Mouse (Mus musculus): ENCODE results near the gene C2cd4b. TPM values are rescaled to one million over a fixed set of nuclear protein-coding genes. Genes with fewer than 3 reads are reported as not detected.
"Not testable (repeated sequence)": the region's sequence is repeated elsewhere in the genome, so short reads cannot be mapped to it uniquely, and the experiment has no call there.

The C2cd4b gene
- polyA plus RNA-seq, 1 experiment, result not detected

- no peak overlapping the region for H3K27ac ChIP-seq (ENCODE audit: insufficient read depth, low read depth, low read length)
- no peaks in the 10 kb centered on the region for H3K4me1 ChIP-seq (ENCODE audit: control insufficient read depth, insufficient read depth, low read length)
- WGBS, result 48% methylated on average over 11 of the region's 11 CpGs
- TF ChIP-seq POLR2A (IDR thresholded peaks at IDR 0.05; ENCODE audit: insufficient read depth, low read depth, low read length), result no peak
- TF ChIP-seq CTCF (IDR thresholded peaks at IDR 0.05; ENCODE audit: insufficient read depth, low read depth, low read length), result no peak
- no peak overlapping the region for H3K4me3 ChIP-seq (ENCODE audit: insufficient read depth, low read depth, low read length)
Observed at GRCm38 (mm10) chr9:67735426-67735825, 23.8 kb upstream of the C2cd4b start.

GRCm38 (mm10) chr9:67741256-67741655, 18.0 kb upstream of the C2cd4b start:
- Histone ChIP-seq H3K4me1 (ENCODE audit: control insufficient read depth, insufficient read depth, low read length) (peaks cover 3% of the 10 kb centered on the region; the same call in 1 of the 2 replicates), H3K4me3 (ENCODE audit: insufficient read depth, low read depth, low read length) (no peak overlapping the region), H3K27ac (ENCODE audit: insufficient read depth, low read depth, low read length) (peak overlapping the region; percentile 4; the same call in 1 of the 2 replicates)
- no peak for TF ChIP-seq POLR2A (IDR thresholded peaks at IDR 0.05; ENCODE audit: insufficient read depth, low read depth, low read length)
- 56% methylated on average over 2 of the region's 2 CpGs for WGBS

- TF ChIP-seq POLR2A (IDR thresholded peaks at IDR 0.05; ENCODE audit: insufficient read depth, low read depth, low read length), result no peak
- TF ChIP-seq CTCF (IDR thresholded peaks at IDR 0.05; ENCODE audit: insufficient read depth, low read depth, low read length), result no peak
- WGBS, result 91% methylated on average over 16 of the region's 16 CpGs
- no peaks in the 10 kb centered on the region for H3K4me1 ChIP-seq (ENCODE audit: control insufficient read depth, insufficient read depth, low read length)
- H3K4me3 ChIP-seq (ENCODE audit: insufficient read depth, low read depth, low read length), result no peak overlapping the region
- no peak overlapping the region for H3K27ac ChIP-seq (ENCODE audit: insufficient read depth, low read depth, low read length)
Observed at GRCm38 (mm10) chr9:67753411-67754182, 5.6 kb upstream of the C2cd4b start.

- Histone ChIP-seq H3K4me1 (ENCODE audit: control insufficient read depth, insufficient read depth, low read length) (peaks cover 7% of the 10 kb centered on the region; the same call in 1 of the 2 replicates), H3K4me3 (ENCODE audit: insufficient read depth, low read depth, low read length) (no peak overlapping the region), H3K27ac (ENCODE audit: insufficient read depth, low read depth, low read length) (no peak overlapping the region)
- TF ChIP-seq POLR2A (IDR thresholded peaks at IDR 0.05; ENCODE audit: insufficient read depth, low read depth, low read length), result no peak
- TF ChIP-seq CTCF (IDR thresholded peaks at IDR 0.05; ENCODE audit: insufficient read depth, low read depth, low read length), result no peak
- WGBS, result 49% methylated on average over 3 of the region's 3 CpGs
Observed at GRCm38 (mm10) chr9:67754713-67755112, 4.5 kb upstream of the C2cd4b start.

- WGBS, result 5% methylated on average over 9 of the region's 9 CpGs
- Histone ChIP-seq H3K4me1 (ENCODE audit: control insufficient read depth, insufficient read depth, low read length) (peaks cover 10% of the 10 kb centered on the region), H3K27ac (ENCODE audit: insufficient read depth, low read depth, low read length) (no peak overlapping the region), H3K4me3 (ENCODE audit: insufficient read depth, low read depth, low read length) (peak overlapping the region; percentile 89; the same call in 1 of the 2 replicates)
- TF ChIP-seq CTCF (IDR thresholded peaks at IDR 0.05; ENCODE audit: insufficient read depth, low read depth, low read length) (no peak), POLR2A (IDR thresholded peaks at IDR 0.05; ENCODE audit: insufficient read depth, low read depth, low read length) (no peak)
Observed at GRCm38 (mm10) chr9:67758686-67759085, 551 bp upstream of the C2cd4b start.

GRCm38 (mm10) chr9:67759956-67760764, 923 bp downstream of the C2cd4b start:
- 0 out of 2 replicates have a peak, but pooled peaks have one; percentile 20 for TF ChIP-seq POLR2A (IDR thresholded peaks at IDR 0.05; ENCODE audit: insufficient read depth, low read depth, low read length)
- H3K4me1 ChIP-seq (ENCODE audit: control insufficient read depth, insufficient read depth, low read length), result not testable (repeated sequence)
- peak overlapping the region; percentile 89 for H3K4me3 ChIP-seq (ENCODE audit: insufficient read depth, low read depth, low read length)
- 1% methylated on average over 107 of the region's 114 CpGs for WGBS
- H3K27ac ChIP-seq (ENCODE audit: insufficient read depth, low read depth, low read length), result peak overlapping the region; percentile 90

- Histone ChIP-seq H3K4me3 (ENCODE audit: insufficient read depth, low read depth, low read length) (no peak overlapping the region), H3K27ac (ENCODE audit: insufficient read depth, low read depth, low read length) (no peak overlapping the region), H3K4me1 (ENCODE audit: control insufficient read depth, insufficient read depth, low read length) (peaks cover 10% of the 10 kb centered on the region)
- 65% methylated on average over 6 of the region's 6 CpGs for WGBS
- TF ChIP-seq CTCF (IDR thresholded peaks at IDR 0.05; ENCODE audit: insufficient read depth, low read depth, low read length) (no peak), POLR2A (IDR thresholded peaks at IDR 0.05; ENCODE audit: insufficient read depth, low read depth, low read length) (no peak)
Observed at GRCm38 (mm10) chr9:67760991-67761390, 1.8 kb downstream of the C2cd4b start.

- Histone ChIP-seq H3K4me3 (ENCODE audit: insufficient read depth, low read depth, low read length) (no peak overlapping the region), H3K27ac (ENCODE audit: insufficient read depth, low read depth, low read length) (no peak overlapping the region), H3K4me1 (ENCODE audit: control insufficient read depth, insufficient read depth, low read length) (peaks cover 10% of the 10 kb centered on the region)
- WGBS, result 83% methylated on average over 4 of the region's 4 CpGs
- TF ChIP-seq POLR2A (IDR thresholded peaks at IDR 0.05; ENCODE audit: insufficient read depth, low read depth, low read length) (no peak), CTCF (IDR thresholded peaks at IDR 0.05; ENCODE audit: insufficient read depth, low read depth, low read length) (no peak)
Observed at GRCm38 (mm10) chr9:67763326-67763725, 4.1 kb downstream of the C2cd4b start.

GRCm38 (mm10) chr9:67766405-67766804, 7.2 kb downstream of the C2cd4b start:
- 85% methylated on average over 4 of the region's 4 CpGs for WGBS
- no peak for TF ChIP-seq CTCF (IDR thresholded peaks at IDR 0.05; ENCODE audit: insufficient read depth, low read depth, low read length)
- no peak for TF ChIP-seq POLR2A (IDR thresholded peaks at IDR 0.05; ENCODE audit: insufficient read depth, low read depth, low read length)
- Histone ChIP-seq H3K4me3 (ENCODE audit: insufficient read depth, low read depth, low read length) (no peak overlapping the region), H3K4me1 (ENCODE audit: control insufficient read depth, insufficient read depth, low read length) (no peaks in the 10 kb centered on the region), H3K27ac (ENCODE audit: insufficient read depth, low read depth, low read length) (no peak overlapping the region)
